Mouse (Mus musculus): Measurements from ENCODE around the gene Hdac10.

GRCm38 (mm10) chr15:89147456-89147855 lies 19.0 kb upstream of the Hdac10 start:
- TF ChIP-seq CTCF (IDR thresholded peaks at IDR 0.05; ENCODE audit: insufficient read depth, low read depth, low read length), result no peak
- no peak for TF ChIP-seq POLR2A (IDR thresholded peaks at IDR 0.05; ENCODE audit: insufficient read depth, low read depth, low read length)
